Mouse (Mus musculus) right cerebral cortex, adult 2 months (tissue): ENCODE measurements at regions not wholly inside any gene's neighbourhood (a gene's known extent, or its start where the extent isn't known, plus 50 kb on each side); places are given as distances from the start of the nearest gene placed in this dataset.
"Not testable (repeated sequence)": the region's sequence is repeated elsewhere in the genome, so short reads cannot be mapped to it uniquely, and the experiment has no call there.

Source experiments
- DNase-seq, 2 experiments: peaks; one replicate each; pipeline ENCODE4 v3.0.0; 2021 to 2022; ENCODE audit warnings: low spot score in 2 of 2

- DNase-seq = peak in 1 of 2 experiments; percentile 47
Observed at GRCm38 (mm10) chr12:15416180-15416766, 400.4 kb downstream of the Trib2 start.

GRCm38 (mm10) chr12:15410419-15410818 lies 406.3 kb downstream of the Trib2 start:
- DNase-seq = no peak

DNA sequence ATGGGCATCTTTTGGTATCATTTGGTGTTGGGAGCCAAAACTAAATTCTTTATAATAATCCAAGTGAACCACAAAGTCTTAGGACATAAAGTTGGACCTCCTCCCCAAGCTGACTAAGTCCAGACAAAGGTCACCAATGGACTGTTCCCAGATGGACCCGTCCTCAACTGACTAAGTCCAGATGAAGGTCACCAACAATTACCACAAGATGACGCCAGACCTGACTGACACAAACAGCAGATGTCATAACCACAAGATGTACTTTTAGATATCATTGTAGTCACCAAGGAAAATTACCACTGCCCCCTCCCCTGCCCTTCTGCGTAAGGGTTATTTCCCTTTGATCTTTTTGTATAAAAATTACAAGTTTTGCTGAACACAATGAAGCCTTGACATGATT lies 409.1 kb downstream of the Trib2 start:
- not testable (repeated sequence) for DNase-seq

GRCm38 (mm10) chr12:15392641-15393040 lies 424.1 kb downstream of the Trib2 start:
- DNase-seq = no peak

GRCm38 (mm10) chr12:15388574-15388973 lies 428.1 kb downstream of the Trib2 start:
- no peak for DNase-seq

DNA sequence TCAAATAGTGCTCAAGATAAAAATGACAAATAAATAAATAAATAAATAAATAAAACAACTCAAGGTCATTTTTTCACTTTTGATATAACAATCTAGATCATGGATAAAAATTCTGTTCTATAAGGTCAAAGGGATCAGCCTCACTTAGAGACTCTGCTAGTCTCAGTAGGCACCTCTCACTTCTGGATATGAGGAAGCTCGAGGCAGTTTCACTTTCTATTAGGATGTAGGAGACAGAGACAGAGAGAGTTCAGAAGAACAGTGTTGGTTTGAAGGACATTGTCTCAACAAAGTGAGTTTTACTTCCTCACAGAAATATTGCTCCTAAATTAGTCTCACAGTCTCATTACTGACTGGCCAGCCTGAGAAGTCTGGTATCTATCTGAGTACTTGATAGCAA lies 458.9 kb downstream of the Trib2 start:
- DNase-seq = no peak

DNA sequence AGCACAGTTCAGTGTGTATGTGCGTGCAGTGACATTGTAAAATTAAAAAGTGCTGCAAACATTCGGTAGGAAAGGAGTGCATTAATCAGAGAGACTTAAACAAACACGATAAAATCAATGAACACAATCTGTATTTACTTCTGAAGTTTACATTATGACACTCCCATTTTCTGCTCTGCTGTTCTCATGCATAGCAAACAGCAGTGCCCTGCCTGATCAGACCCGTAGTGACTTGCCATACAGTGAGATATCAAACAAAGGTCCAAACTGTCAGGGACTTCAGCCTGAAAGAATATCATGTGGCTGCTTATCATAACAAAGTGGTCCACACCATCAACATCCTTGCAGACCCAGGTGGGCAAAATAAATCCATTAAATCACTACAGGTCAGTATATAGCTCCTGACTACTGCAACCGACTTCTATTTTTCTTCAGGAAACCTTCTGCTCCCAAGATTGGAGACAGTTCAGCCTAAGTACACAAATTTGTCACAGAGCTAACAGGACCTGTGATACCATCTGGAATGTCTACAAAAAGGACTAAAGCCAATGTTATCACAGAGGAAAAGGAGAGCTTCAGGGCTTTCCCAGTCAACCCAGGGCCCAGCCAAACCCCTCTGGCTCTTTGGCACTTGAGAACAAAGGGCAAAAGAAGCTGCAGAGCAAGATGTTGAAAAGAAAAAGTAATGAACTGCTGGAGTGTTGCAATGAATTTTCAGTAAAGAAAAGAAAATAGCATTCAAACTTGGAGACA lies 495.8 kb downstream of the Trib2 start:
- no peak for DNase-seq

- DNase-seq = no peak
Observed at GRCm38 (mm10) chr12:15319647-15320046, 497.1 kb downstream of the Trib2 start.

DNA sequence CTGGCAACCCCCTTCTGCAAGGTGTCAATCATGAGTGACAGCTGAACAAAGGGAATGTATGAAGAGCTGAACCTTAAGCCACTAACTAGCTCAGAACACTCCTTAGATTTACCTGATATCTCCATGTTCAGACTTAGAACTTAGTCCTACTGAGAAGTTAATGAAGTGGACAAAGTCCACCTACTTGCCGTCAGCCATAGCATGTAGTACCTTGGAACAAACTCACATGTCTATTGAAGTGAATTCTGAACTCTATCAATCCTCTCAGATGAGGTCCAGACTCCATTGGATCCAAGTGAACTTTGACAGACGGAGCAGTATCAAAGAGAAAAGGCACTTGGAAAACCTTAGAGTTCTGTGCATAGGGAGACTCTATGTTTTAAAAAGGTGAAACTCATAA lies 521.8 kb downstream of the Trib2 start:
- no peak for DNase-seq

GRCm38 (mm10) chr12:15262165-15262564 lies 554.6 kb downstream of the Trib2 start:
- no peak for DNase-seq

- no peak for DNase-seq
Observed at GRCm38 (mm10) chr12:15261604-15262003, 555.1 kb downstream of the Trib2 start.

- no peak for DNase-seq
Observed at GRCm38 (mm10) chr12:15260907-15261415, 555.8 kb downstream of the Trib2 start.

GRCm38 (mm10) chr12:15244966-15245365 lies 571.8 kb downstream of the Trib2 start:
- DNase-seq = no peak

DNA sequence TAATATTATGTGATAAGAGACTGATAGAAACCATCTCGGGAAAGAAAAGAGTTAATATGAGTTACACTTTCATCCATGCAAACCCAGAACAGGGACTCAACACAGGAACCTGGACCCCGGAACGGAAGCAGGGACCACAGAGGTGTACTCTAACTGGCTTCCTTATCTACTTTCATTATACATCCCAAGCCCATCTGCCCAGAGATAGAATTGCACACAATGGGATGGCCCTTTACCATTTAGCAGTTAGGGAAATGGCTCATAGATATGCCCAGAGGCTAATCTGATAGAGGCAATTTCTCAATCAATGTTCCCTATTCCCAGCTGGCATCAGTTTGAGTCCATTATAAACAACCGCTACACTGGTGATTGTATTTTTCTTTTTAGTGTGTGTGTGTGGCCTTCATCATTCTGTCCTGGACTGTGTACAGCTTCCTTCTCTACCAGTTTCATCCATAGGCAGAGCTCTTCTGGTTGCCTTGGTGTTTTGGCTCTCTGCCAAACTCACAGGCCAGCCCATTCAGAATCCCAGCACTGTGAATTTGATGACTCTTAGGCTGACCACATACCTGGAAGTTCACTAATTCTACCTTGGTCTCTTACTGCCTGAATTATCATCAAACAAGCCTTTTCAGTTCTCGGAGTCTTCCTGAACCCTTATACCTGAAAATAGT lies 594.1 kb downstream of the Trib2 start:
- DNase-seq = peak in 1 of 2 experiments; percentile 2

- peak in 1 of 2 experiments; percentile 1 for DNase-seq
Observed at GRCm38 (mm10) chr12:15218504-15218903, 598.2 kb downstream of the Trib2 start.

GRCm38 (mm10) chr12:15216180-15216579 lies 600.5 kb downstream of the Trib2 start:
- no peak for DNase-seq

DNA sequence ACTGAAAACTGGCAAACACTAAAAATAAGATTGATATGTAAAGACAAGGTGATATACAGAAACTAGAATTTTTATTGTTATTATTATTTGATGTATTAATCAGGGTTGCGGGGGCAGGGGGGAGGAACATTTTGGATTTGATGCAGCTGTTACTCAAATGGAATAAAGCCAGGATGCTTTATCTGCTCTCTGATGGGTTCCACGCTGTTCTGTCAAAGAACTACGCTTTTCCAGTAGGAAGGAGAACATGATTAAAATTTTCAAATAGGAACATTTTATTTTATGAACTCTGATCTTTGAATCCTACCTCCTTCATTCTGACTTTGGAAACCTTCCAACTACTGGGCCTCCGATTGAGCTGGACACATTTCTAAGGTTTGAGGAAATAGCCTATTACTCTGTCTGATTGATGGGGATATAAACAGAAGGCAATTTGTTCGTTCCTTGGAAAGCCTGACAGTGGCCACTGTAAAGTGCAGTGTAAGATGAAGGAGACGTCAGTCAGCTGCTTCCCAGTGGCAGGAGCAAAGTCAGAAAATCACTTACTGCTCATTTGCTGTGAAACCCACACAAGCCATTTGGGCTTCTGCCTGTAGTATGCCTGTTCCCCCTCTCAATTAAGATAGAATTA lies 642.2 kb downstream of the Trib2 start:
- no peak for DNase-seq

GRCm38 (mm10) chr12:15162605-15163004 lies 654.1 kb downstream of the Trib2 start:
- DNase-seq = no peak

DNA sequence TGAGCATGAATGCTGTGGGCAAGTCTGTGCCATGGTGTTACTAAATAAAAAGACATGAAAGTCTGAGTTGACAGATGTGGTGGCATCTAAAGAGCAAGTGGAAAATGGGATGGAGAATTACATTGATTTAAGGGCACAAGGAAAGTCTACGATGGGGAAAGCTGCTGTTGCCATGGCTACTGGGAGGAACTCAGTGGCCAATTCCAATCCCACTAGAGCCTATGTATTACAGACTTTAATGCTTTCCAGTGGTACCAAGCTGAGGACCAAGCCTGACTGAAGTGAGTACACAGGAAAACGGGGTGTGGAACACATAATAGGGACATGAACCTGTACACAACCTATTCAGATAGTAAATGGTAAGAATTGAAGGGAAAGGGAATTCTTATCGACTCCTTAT lies 654.9 kb downstream of the Trib2 start:
- no peak for DNase-seq

- no peak for DNase-seq
Observed at GRCm38 (mm10) chr12:15160478-15160998, 656.2 kb downstream of the Trib2 start.

GRCm38 (mm10) chr12:15146398-15146797 lies 670.3 kb downstream of the Trib2 start:
- no peak for DNase-seq

- DNase-seq = no peak
Observed at GRCm38 (mm10) chr12:15137039-15137438, 679.7 kb downstream of the Trib2 start.
